ENCODE assay signal across 15 mouse cellular contexts in the genomic region with DNA sequence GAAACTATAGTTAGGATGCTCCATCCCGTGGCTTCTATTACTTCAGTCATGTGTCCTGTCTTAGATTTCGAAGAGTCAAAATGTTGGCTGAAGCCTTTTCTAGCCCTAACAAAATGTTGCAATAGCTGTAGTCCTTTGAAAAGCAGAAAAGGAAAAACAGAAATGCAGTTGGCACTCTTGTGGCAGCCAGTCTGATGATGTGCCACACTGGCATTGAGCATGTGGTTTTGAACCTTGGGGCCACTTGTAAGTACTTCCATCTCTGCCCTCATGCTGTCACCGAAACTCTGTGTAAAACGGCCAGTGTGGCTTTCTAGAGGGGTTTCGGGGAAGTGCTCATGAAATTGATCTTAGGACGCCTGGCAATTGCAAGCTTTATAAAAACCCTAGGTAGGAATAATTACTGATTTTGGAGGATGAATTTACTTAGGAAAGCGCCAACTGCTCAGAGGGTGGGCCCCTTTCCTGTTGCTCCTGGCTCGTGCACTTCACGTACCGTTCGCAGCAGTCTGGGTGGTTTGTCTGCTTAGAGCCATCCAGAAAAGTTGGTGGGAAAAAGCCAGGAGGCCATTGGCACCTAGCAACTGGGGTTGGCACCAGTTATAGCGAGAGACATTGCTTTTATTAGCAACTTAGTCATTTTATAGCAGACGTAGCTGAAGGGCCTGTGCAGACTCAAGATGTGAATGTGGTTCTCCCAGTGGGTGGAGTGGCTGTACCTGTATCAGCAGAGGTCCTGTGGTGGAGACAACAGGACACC.
A peak's percentile ranks its signal among the peaks of the same experiment; 100 is the strongest.
DNase-seq lines count a peak whose midpoint lies in the region; ATAC-seq lines count a peak whose summit lies in the region.
"Had no signal": no experiment of that assay in that cellular context is flagged by ENCODE, and none has a peak within 500 bp of the region (broad histone marks: within the 10 kb centered on the region; RNA-seq: fewer than 3 reads in every experiment).

No protein-coding gene starts in this region.

- intact Hi-C loops in heart, postnatal 36 days (cut with DNase I) = no loop called here

- DNase-seq in gastrocnemius, postnatal 25 days = peak; percentile 26
- DNase-seq in gastrocnemius, adult 8-10 months (ENCODE audit: low spot score in 2 of 2) = no peak
- DNase-seq in brain, adult 2 months (ENCODE audit: low read depth, low spot score) = peak; percentile 71
- peak; percentile 61 to 64 for DNase-seq in cerebellum, postnatal 25 days
- peak; percentile 21 to 38 for DNase-seq in heart, postnatal 36 days
- no peak for DNase-seq in retina, postnatal 1 day
- DNase-seq: adrenal gland, postnatal 14 days; kidney, postnatal 36 days; lung, postnatal 36 days; right cerebral cortex, postnatal 14 days; thymus, adult 18-20 months had no signal

- no peak for ATAC-seq in activated CD4-positive, CD25-positive, alpha-beta regulatory T cell, adult 4 months
- ATAC-seq in megakaryocyte-erythroid progenitor cell, adult 5-6 weeks (replicated peaks; ENCODE audit: low FRiP score, low TSS enrichment, poor library complexity, severe bottlenecking) = no peak
- ATAC-seq: intestine, embryonic 16.5 days; liver, embryonic 12.5 days had no signal

Comparison
In these comparisons a context has a peak if more than half of its experiments do, and no peak if none do; other contexts are left out.
1. DNase-seq: peak in gastrocnemius, postnatal 25 days (single experiment), brain, adult 2 months (single experiment), cerebellum, postnatal 25 days (2 of 2) and heart, postnatal 36 days (2 of 2); none in gastrocnemius, adult 8-10 months (0 of 2) and retina, postnatal 1 day (single experiment).